Mouse (Mus musculus) bone marrow, adult 2 months (tissue): ENCODE measurements around the gene Cblb.

ENCODE experiments used
- CTCF ChIP-seq: fragments of 200-500 bp; IDR thresholded peaks from 2 replicates; pipeline ENCODE4 v1.5.1; 2011; ENCODE audit warnings: low read length, control low read depth; ENCODE audit not compliant: control insufficient read depth, insufficient read depth
- POLR2A ChIP-seq: fragments of 200-500 bp; IDR thresholded peaks from 2 replicates; pipeline ENCODE4 v1.6.1; 2011; ENCODE audit warnings: low read depth, mild to moderate bottlenecking, control low read depth, low read length, borderline replicate concordance; ENCODE audit not compliant: control insufficient read depth

GRCm38 (mm10) chr16:52194866-52195265 is 163.8 kb downstream of the Cblb start:
- TF ChIP-seq POLR2A = no peak
- no peak for TF ChIP-seq CTCF
